Mouse (Mus musculus): ENCODE measurements around the gene Sh2d7.

DNA sequence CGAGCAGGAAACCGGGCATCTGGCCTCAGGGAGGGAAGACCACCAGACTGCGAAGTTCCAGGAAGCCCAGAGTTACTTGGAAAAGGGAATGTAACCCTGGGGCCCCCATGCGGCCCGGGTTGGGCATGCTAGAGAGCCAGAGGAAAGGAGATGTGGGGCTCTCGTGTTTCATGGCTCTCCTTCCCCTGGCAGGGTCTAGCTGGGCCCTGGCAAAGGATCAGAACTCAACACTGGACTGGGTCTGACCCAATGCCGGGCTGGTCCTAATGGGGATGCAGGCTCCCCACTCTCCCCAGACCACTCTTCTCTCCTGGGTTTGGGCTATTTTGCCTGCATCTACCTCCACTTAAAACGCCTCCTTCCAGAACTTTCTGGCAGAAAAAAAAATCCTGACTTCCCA, 19.9 kb downstream of the Sh2d7 start:
- no peak for TF ChIP-seq CTCF (IDR thresholded peaks at IDR 0.05; ENCODE audit: low read depth, low read length)
- no peak for TF ChIP-seq POLR2A (IDR thresholded peaks at IDR 0.05; ENCODE audit: extremely low read depth, insufficient read depth, low read length)

Data from liver, adult 2 months (tissue).